Mouse (Mus musculus) G1E (cell line): ENCODE data around the gene Pitpnc1. TPM values are rescaled to one million over a fixed set of nuclear protein-coding genes. Genes with fewer than 3 reads are reported as not detected.

ENCODE experiments used
- ATAC-seq: 2 replicates; pipeline ENCODE4 v1.8.0; 2016; ENCODE audit warnings: mild to moderate bottlenecking; ENCODE audit not compliant: insufficient number of reproducible peaks, poor library complexity, low FRiP score, severe bottlenecking; ENCODE audit errors: extremely low read depth
- DNase-seq: peaks from one replicate; pipeline ENCODE4 v3.0.0; 2012; ENCODE audit warnings: low spot score
- H3K27me3 ChIP-seq: 2 replicates; pipeline ENCODE4 v1.6.1; 2012; ENCODE audit warnings: mild to moderate bottlenecking, low read length, inconsistent platforms; ENCODE audit not compliant: insufficient read depth
- H3K36me3 ChIP-seq: replicated peaks from 2 replicates; pipeline ENCODE3; 2012; ENCODE audit warnings: mild to moderate bottlenecking, inconsistent platforms
- H3K4me1 ChIP-seq: 2 replicates; pipeline ENCODE4 v1.6.1; 2012; ENCODE audit warnings: low read depth, low read length, inconsistent platforms, mixed read lengths; ENCODE audit not compliant: insufficient read depth
- H3K4me3 ChIP-seq: 2 replicates; pipeline ENCODE4 v1.5.1; 2012; ENCODE audit warnings: low read depth, mild to moderate bottlenecking, inconsistent platforms, low read length, moderate library complexity, mixed read lengths
- H3K9me3 ChIP-seq: replicated peaks from 2 replicates; pipeline ENCODE4 v1.6.1; 2012; ENCODE audit warnings: inconsistent platforms
- CTCF ChIP-seq: IDR thresholded peaks from 2 replicates; pipeline ENCODE4 v1.5.1; 2012; ENCODE audit warnings: low read depth, low read length, inconsistent platforms, mixed read lengths
- GATA1 ChIP-seq: IDR thresholded peaks from 2 replicates; pipeline ENCODE4 v1.6.1; 2012; ENCODE audit warnings: borderline replicate concordance, low read length, inconsistent platforms, mixed read lengths
- GATA2 ChIP-seq: IDR thresholded peaks from 2 replicates; pipeline ENCODE4 v1.6.1; 2012; ENCODE audit warnings: low read depth, low read length, inconsistent platforms, borderline replicate concordance
- POLR2AphosphoS5 ChIP-seq: IDR thresholded peaks from 2 replicates; pipeline ENCODE4 v1.6.1; 2012; ENCODE audit warnings: low read depth, low read length, inconsistent platforms; ENCODE audit not compliant: insufficient replicate concordance
- TAL1 ChIP-seq: conservative IDR thresholded peaks from 2 replicates; pipeline ENCODE4 v1.6.1; 2012; ENCODE audit warnings: low read depth, low read length, inconsistent platforms, mixed read lengths
- polyA plus RNA-seq: library from polyadenylated mRNA; stranded (reverse); fragments of >175 nt; gene quantifications from 2 replicates; pipeline ENCODE4 v1.2.3, GENCODE M21; 2012
- total RNA-seq, 2 experiments: library from RNA; stranded (forward) in 1 of 2; stranded (reverse) in 1 of 2; fragments of 200-1000 nt in 1 of 2; fragments of >200 nt in 1 of 2; fragmentation: Nextera tagmentation in 1 of 2; gene quantifications; 2 replicates each; pipeline ENCODE4 v1.2.3; 2014 to 2017

Pitpnc1 gene
- total and polyA plus RNA-seq, 3 experiments, result 9.9 to 53.5 (median 31.5) TPM

GRCm38 (mm10) chr11:107161215-107161614 is 309.3 kb downstream of the Pitpnc1 start:
- Histone ChIP-seq H3K4me3 (no peak overlapping the region), H3K36me3 (peaks cover 17% of the 10 kb centered on the region), H3K9me3 (no peaks in the 10 kb centered on the region), H3K4me1 (peaks cover 16% of the 10 kb centered on the region), H3K27me3 (no peaks in the 10 kb centered on the region; the same call in 1 of the 2 replicates)
- DNase-seq (no peak), ATAC-seq (no peak)
- TF ChIP-seq GATA2 (no peak), GATA1 (no peak), TAL1 (no peak), CTCF (no peak), POLR2AphosphoS5 (no peak)

GRCm38 (mm10) chr11:107159034-107159433 is 311.5 kb downstream of the Pitpnc1 start:
- peaks cover 5% of the 10 kb centered on the region; the same call in 1 of the 2 replicates for H3K9me3 ChIP-seq
- peaks cover 3% of the 10 kb centered on the region for H3K36me3 ChIP-seq
- TF ChIP-seq GATA1 (no peak), CTCF (peak; percentile 34; the same call in 1 of the 2 replicates)
- ATAC-seq (no peak), DNase-seq (peak; percentile 10)
- peaks cover 17% of the 10 kb centered on the region for H3K4me1 ChIP-seq
- H3K4me3 ChIP-seq, result no peak overlapping the region
- peaks cover 3% of the 10 kb centered on the region for H3K27me3 ChIP-seq

Other genes with a start within 250 kb of the Pitpnc1 start
- 77.4 and 90.2 TPM in 2 replicates for gene Psmd12, start 8.8 kb upstream of the Pitpnc1 start, total RNA-seq (2014; fragmentation: Nextera tagmentation)
- gene Psmd12, start 8.8 kb upstream of the Pitpnc1 start, total RNA-seq (2017), result 116 and 121 TPM in 2 replicates
- 31.4 and 39.1 TPM in 2 replicates for gene Psmd12, start 8.8 kb upstream of the Pitpnc1 start, polyA plus RNA-seq
- gene Helz, start 77.2 kb upstream of the Pitpnc1 start, total RNA-seq (2014; fragmentation: Nextera tagmentation), result 63.5 and 92.8 TPM in 2 replicates
- gene Helz, start 77.2 kb upstream of the Pitpnc1 start, total RNA-seq (2017), result 21.7 and 23.8 TPM in 2 replicates
- gene Helz, start 77.2 kb upstream of the Pitpnc1 start, polyA plus RNA-seq, result 97.3 and 114 TPM in 2 replicates
- gene Cacng1, start 245.8 kb upstream of the Pitpnc1 start, total RNA-seq (2014; fragmentation: Nextera tagmentation), result not detected in 2 replicates
- not detected in 2 replicates for gene Cacng1, start 245.8 kb upstream of the Pitpnc1 start, total RNA-seq (2017)
- 0.04 TPM in 1 of 2 replicates, not detected in the other for gene Cacng1, start 245.8 kb upstream of the Pitpnc1 start, polyA plus RNA-seq